Mouse (Mus musculus) intestine, postnatal 0 days (tissue): ENCODE results near the gene Cybrd1. TPM values are rescaled to one million over a fixed set of nuclear protein-coding genes. Genes with fewer than 3 reads are reported as not detected.

Experiments
- ATAC-seq: fragments of 200-750 bp; cut with Nextera tagmentation; 2 replicates; pipeline ENCODE4 v1.8.0; 2017; ENCODE audit warnings: mild to moderate bottlenecking, moderate TSS enrichment, moderate library complexity
- H3K27ac ChIP-seq: fragments of 300-500 bp; sonication (generic); 2 replicates; pipeline ENCODE4 v1.5.1; 2014; ENCODE audit warnings: mild to moderate bottlenecking, low read depth, low read length, moderate library complexity
- H3K27me3 ChIP-seq: fragments of 300-500 bp; sonication (generic); replicated peaks from 2 replicates; pipeline ENCODE4 v1.6.1; 2014; ENCODE audit warnings: low read length, mixed read lengths; ENCODE audit not compliant: control insufficient read depth, insufficient read depth
- H3K36me3 ChIP-seq: fragments of 300-500 bp; sonication (generic); 2 replicates; pipeline ENCODE4 v1.6.1; 2014; ENCODE audit warnings: mild to moderate bottlenecking, moderate library complexity; ENCODE audit not compliant: control insufficient read depth, insufficient read depth
- H3K4me1 ChIP-seq: fragments of 300-500 bp; sonication (generic); replicated peaks from 2 replicates; pipeline ENCODE4 v1.6.1; 2014; ENCODE audit warnings: antibody characterized with exemption, low read length, mixed read lengths; ENCODE audit not compliant: control insufficient read depth, insufficient read depth
- H3K4me2 ChIP-seq: fragments of 300-500 bp; sonication (generic); replicated peaks from 2 replicates; pipeline ENCODE4 v1.6.1; 2014; ENCODE audit warnings: low read depth, mild to moderate bottlenecking, moderate library complexity
- H3K4me3 ChIP-seq: fragments of 300-500 bp; sonication (generic); 2 replicates; pipeline ENCODE4 v1.5.1; 2014; ENCODE audit warnings: low read depth, low read length
- H3K9ac ChIP-seq: fragments of 300-500 bp; sonication (generic); 2 replicates; pipeline ENCODE4 v1.6.1; 2014; ENCODE audit warnings: mild to moderate bottlenecking, low read depth, low read length
- H3K9me3 ChIP-seq: fragments of 300-500 bp; sonication (generic); 2 replicates; pipeline ENCODE4 v1.6.1; 2016; ENCODE audit warnings: mixed run types; ENCODE audit not compliant: control insufficient read depth
- CTCF ChIP-seq: sonication (generic); IDR thresholded peaks from 2 replicates; pipeline ENCODE4 v1.5.1; 2016; ENCODE audit warnings: low read depth, mild to moderate bottlenecking, control low read depth, antibody characterized with exemption, moderate library complexity
- WGBS: fragments of 180-500 bp; shearing (Covaris S2); extraction: QIAGEN DNeasy Blood & Tissue Kit; methylation state at CpG from one replicate; pipeline ENCODE4 v1.1.7; 2014; 5-methylcytosine and 5-hydroxymethylcytosine counted together
- polyA plus RNA-seq: library from polyadenylated mRNA; unstranded; fragments of >200 nt; fragmentation: Nextera tagmentation; extraction: Ambion mirVana; gene quantifications from 2 replicates; pipeline ENCODE4 v1.2.1, GENCODE M21; 2015

Gene Cybrd1
- polyA plus RNA-seq, 1 experiment from 2014 or later: 7.7 TPM

DNA sequence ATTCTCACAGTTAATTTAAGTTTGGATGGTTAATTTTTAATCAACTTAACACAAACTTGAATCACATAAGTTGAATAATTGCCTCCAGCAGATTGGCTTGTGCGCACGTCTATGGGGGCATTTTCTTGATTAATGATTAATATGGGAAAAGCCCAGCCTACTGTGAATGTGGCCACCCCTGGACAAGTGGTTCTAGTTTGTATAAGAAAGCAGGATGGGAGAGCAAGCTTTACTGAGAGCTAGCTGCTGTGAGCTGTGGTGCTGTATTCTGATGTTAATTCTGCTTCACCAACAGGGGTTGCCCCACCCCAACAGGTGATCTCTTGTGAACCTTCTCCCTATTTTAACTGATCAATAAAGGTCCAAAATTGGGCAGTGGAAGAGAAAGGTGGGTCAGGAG lies 71.1 kb downstream of the Cybrd1 start:
- H3K36me3 ChIP-seq: no peaks in the 10 kb centered on the region
- no peak overlapping the region for H3K4me2 ChIP-seq
- no peaks in the 10 kb centered on the region for H3K4me1 ChIP-seq
- H3K9ac ChIP-seq: no peak overlapping the region
- H3K27me3 ChIP-seq: no peaks in the 10 kb centered on the region
- TF ChIP-seq CTCF: no peak
- 25% methylated on average over 2 of the region's 2 CpGs for WGBS
- no peak overlapping the region for H3K27ac ChIP-seq
- no peaks in the 10 kb centered on the region for H3K9me3 ChIP-seq
- ATAC-seq: no peak
- no peak overlapping the region for H3K4me3 ChIP-seq

GRCm38 (mm10) chr2:71191391-71192194 lies 73.9 kb downstream of the Cybrd1 start:
- 45% methylated on average over 16 of the region's 16 CpGs for WGBS
- ATAC-seq: no peak
- no peak for TF ChIP-seq CTCF
- no peak overlapping the region for H3K27ac ChIP-seq
- no peak overlapping the region for H3K4me3 ChIP-seq
- H3K9me3 ChIP-seq: no peaks in the 10 kb centered on the region
- H3K36me3 ChIP-seq: no peaks in the 10 kb centered on the region
- H3K27me3 ChIP-seq: no peaks in the 10 kb centered on the region
- H3K4me1 ChIP-seq: no peaks in the 10 kb centered on the region
- H3K9ac ChIP-seq: no peak overlapping the region
- no peak overlapping the region for H3K4me2 ChIP-seq

- no peak overlapping the region for H3K4me2 ChIP-seq
- H3K9ac ChIP-seq: no peak overlapping the region
- H3K4me3 ChIP-seq: no peak overlapping the region
- no peak for TF ChIP-seq CTCF
- no peaks in the 10 kb centered on the region for H3K9me3 ChIP-seq
- no peaks in the 10 kb centered on the region for H3K27me3 ChIP-seq
- H3K4me1 ChIP-seq: no peaks in the 10 kb centered on the region
- ATAC-seq: no peak
- no peak overlapping the region for H3K27ac ChIP-seq
- WGBS: 61% methylated on average over 17 of the region's 17 CpGs
- H3K36me3 ChIP-seq: no peaks in the 10 kb centered on the region
Measured at GRCm38 (mm10) chr2:71192195-71192807, 74.6 kb downstream of the Cybrd1 start.

Other genes with a start within 250 kb of the Cybrd1 start
- gene Dcaf17, start 62.6 kb upstream of the Cybrd1 start, polyA plus RNA-seq: 17.4 and 19.3 TPM in 2 replicates
- gene Mettl8, start 62.3 kb upstream of the Cybrd1 start, polyA plus RNA-seq: 5.9 and 6.0 TPM in 2 replicates
- gene Dync1i2, start 93.8 kb downstream of the Cybrd1 start, polyA plus RNA-seq: 55.2 and 59.2 TPM in 2 replicates
- 14.7 and 14.9 TPM in 2 replicates for gene Slc25a12, start 249.8 kb downstream of the Cybrd1 start, polyA plus RNA-seq